Mouse (Mus musculus) forebrain, embryonic 15.5 days (tissue): ENCODE results near the gene Panx3. TPM values are rescaled to one million over a fixed set of nuclear protein-coding genes. Genes with fewer than 3 reads are reported as not detected.

Experiments used
- ATAC-seq: fragments of 200-750 bp; cut with Nextera tagmentation; replicated peaks from 2 replicates; pipeline ENCODE4 v1.8.0; 2017; ENCODE audit warnings: mild to moderate bottlenecking, moderate TSS enrichment, moderate library complexity
- H3K27ac ChIP-seq: fragments of 300-500 bp; sonication (generic); replicated peaks from 2 replicates; pipeline ENCODE4 v1.5.1; 2015; ENCODE audit warnings: mild to moderate bottlenecking, inconsistent platforms
- H3K27me3 ChIP-seq: fragments of 300-500 bp; sonication (generic); 2 replicates; pipeline ENCODE4 v1.6.1; 2015; ENCODE audit warnings: inconsistent platforms
- H3K36me3 ChIP-seq: fragments of 300-500 bp; sonication (generic); 2 replicates; pipeline ENCODE4 v1.6.1; 2015; ENCODE audit warnings: mild to moderate bottlenecking, inconsistent platforms
- H3K4me1 ChIP-seq: fragments of 300-500 bp; sonication (generic); 2 replicates; pipeline ENCODE4 v1.6.1; 2015; ENCODE audit warnings: inconsistent platforms
- H3K4me2 ChIP-seq: fragments of 300-500 bp; sonication (generic); replicated peaks from 2 replicates; pipeline ENCODE4 v1.6.1; 2015; ENCODE audit warnings: mild to moderate bottlenecking, inconsistent platforms
- H3K4me3 ChIP-seq: fragments of 300-500 bp; sonication (generic); 2 replicates; pipeline ENCODE4 v1.5.1; 2015; ENCODE audit warnings: mild to moderate bottlenecking, inconsistent platforms
- H3K9ac ChIP-seq: fragments of 300-500 bp; sonication (generic); replicated peaks from 2 replicates; pipeline ENCODE4 v1.6.1; 2015; ENCODE audit warnings: mild to moderate bottlenecking, inconsistent platforms
- H3K9me3 ChIP-seq: fragments of 300-500 bp; sonication (generic); 2 replicates; pipeline ENCODE4 v1.6.1; 2016; ENCODE audit warnings: inconsistent platforms
- WGBS: fragments of 180-500 bp; shearing (Covaris S2); methylation state at CpG from one replicate; pipeline ENCODE4 v1.1.7; 2015; ENCODE audit warnings: mixed read lengths; 5-methylcytosine and 5-hydroxymethylcytosine counted together
- polyA plus RNA-seq: library from polyadenylated mRNA; unstranded; fragments of >200 nt; fragmentation: Nextera tagmentation; extraction: Ambion mirVana; gene quantifications from 2 replicates; pipeline ENCODE4 v1.2.1, GENCODE M21; 2015

Gene Panx3
- polyA plus RNA-seq, 1 experiment from 2014 or later, result not detected

GRCm38 (mm10) chr9:37659413-37659812, 9.6 kb downstream of the Panx3 start:
- H3K27me3 ChIP-seq, result no peaks in the 10 kb centered on the region
- no peak for ATAC-seq
- H3K4me1 ChIP-seq, result peaks cover 13% of the 10 kb centered on the region
- 87% methylated on average over 6 of the region's 6 CpGs for WGBS
- H3K4me3 ChIP-seq, result no peak overlapping the region
- no peaks in the 10 kb centered on the region for H3K9me3 ChIP-seq
- H3K36me3 ChIP-seq, result peaks cover under 1% of the 10 kb centered on the region; the same call in 1 of the 2 replicates
- H3K27ac ChIP-seq, result no peak overlapping the region
- H3K4me2 ChIP-seq, result no peak overlapping the region
- no peak overlapping the region for H3K9ac ChIP-seq

- Histone ChIP-seq H3K9ac (peak within 1 kb of the TSS; percentile 52), H3K9me3 (no peaks in the 10 kb centered on the region), H3K27me3 (no peaks in the 10 kb centered on the region), H3K36me3 (peaks cover 18% of the 10 kb centered on the region), H3K27ac (peak within 1 kb of the TSS; percentile 29), H3K4me1 (peaks cover 13% of the 10 kb centered on the region), H3K4me2 (peak within 1 kb of the TSS; percentile 67), H3K4me3 (peak within 1 kb of the TSS; percentile 53)
- peak; percentile 93 for ATAC-seq
- WGBS, result under 1% methylated on average over 36 of the region's 36 CpGs
Observed at GRCm38 (mm10) chr9:37656931-37657481, 12.0 kb downstream of the Panx3 start, which contains the start of gene Tbrg1. TSS of gene Tbrg1 (minus strand) at chr9:37657312.

GRCm38 (mm10) chr9:37656439-37656881, 12.6 kb downstream of the Panx3 start:
- 0 out of 2 replicates have a peak overlapping the region, but pooled peaks have one; percentile 29 for H3K27ac ChIP-seq
- ATAC-seq, result peak; percentile 39
- WGBS, result 2% methylated on average over 10 of the region's 10 CpGs

GRCm38 (mm10) chr9:37655961-37656360, 13.1 kb downstream of the Panx3 start:
- ATAC-seq, result no peak
- H3K9ac ChIP-seq, result no peak overlapping the region; the same call in 1 of the 2 replicates
- no peaks in the 10 kb centered on the region for H3K27me3 ChIP-seq
- WGBS, result 74% methylated on average over 8 of the region's 8 CpGs
- H3K9me3 ChIP-seq, result no peaks in the 10 kb centered on the region
- peak overlapping the region; percentile 67 for H3K4me2 ChIP-seq
- H3K4me1 ChIP-seq, result peaks cover 13% of the 10 kb centered on the region
- peak overlapping the region; percentile 53 for H3K4me3 ChIP-seq
- H3K27ac ChIP-seq, result no peak overlapping the region
- H3K36me3 ChIP-seq, result peaks cover 24% of the 10 kb centered on the region

More at GRCm38 (mm10) chr9:37656439-37656881, 12.6 kb downstream of the Panx3 start:
- H3K4me2 ChIP-seq, result peak overlapping the region; percentile 67
- peak overlapping the region; percentile 52 for H3K9ac ChIP-seq
- H3K36me3 ChIP-seq, result peaks cover 20% of the 10 kb centered on the region
- peak overlapping the region; percentile 53 for H3K4me3 ChIP-seq
- H3K27me3 ChIP-seq, result no peaks in the 10 kb centered on the region
- no peaks in the 10 kb centered on the region for H3K9me3 ChIP-seq
- peaks cover 13% of the 10 kb centered on the region for H3K4me1 ChIP-seq

GRCm38 (mm10) chr9:37653836-37654235, 15.2 kb downstream of the Panx3 start:
- no peak overlapping the region for H3K27ac ChIP-seq
- H3K4me3 ChIP-seq, result no peak overlapping the region
- WGBS, result 88% methylated on average over 5 of the region's 5 CpGs
- no peak overlapping the region for H3K9ac ChIP-seq
- H3K27me3 ChIP-seq, result no peaks in the 10 kb centered on the region
- no peak overlapping the region for H3K4me2 ChIP-seq
- peaks cover 43% of the 10 kb centered on the region for H3K36me3 ChIP-seq
- peaks cover 13% of the 10 kb centered on the region for H3K4me1 ChIP-seq
- no peaks in the 10 kb centered on the region for H3K9me3 ChIP-seq
- ATAC-seq, result no peak

GRCm38 (mm10) chr9:37650639-37651038, 18.4 kb downstream of the Panx3 start:
- Histone ChIP-seq H3K27me3 (no peaks in the 10 kb centered on the region), H3K9me3 (no peaks in the 10 kb centered on the region), H3K27ac (no peak overlapping the region), H3K9ac (no peak overlapping the region), H3K4me2 (no peak overlapping the region), H3K4me1 (no peaks in the 10 kb centered on the region), H3K4me3 (no peak overlapping the region), H3K36me3 (peaks cover 51% of the 10 kb centered on the region)
- ATAC-seq, result no peak
- 94% methylated on average over 5 of the region's 5 CpGs for WGBS

GRCm38 (mm10) chr9:37646246-37646645, 22.8 kb downstream of the Panx3 start:
- Histone ChIP-seq H3K27ac (no peak overlapping the region), H3K4me3 (no peak overlapping the region), H3K36me3 (peaks cover 30% of the 10 kb centered on the region), H3K9me3 (no peaks in the 10 kb centered on the region), H3K4me1 (no peaks in the 10 kb centered on the region), H3K27me3 (no peaks in the 10 kb centered on the region), H3K9ac (no peak overlapping the region), H3K4me2 (no peak overlapping the region)
- WGBS, result 82% methylated on average over 3 of the region's 3 CpGs
- no peak for ATAC-seq

GRCm38 (mm10) chr9:37638721-37639120, 30.3 kb downstream of the Panx3 start:
- ATAC-seq, result no peak
- 87% methylated on average over 3 of the region's 3 CpGs for WGBS
- Histone ChIP-seq H3K27ac (no peak overlapping the region), H3K4me2 (no peak overlapping the region), H3K36me3 (no peaks in the 10 kb centered on the region), H3K4me1 (no peaks in the 10 kb centered on the region), H3K9ac (no peak overlapping the region), H3K9me3 (no peaks in the 10 kb centered on the region), H3K27me3 (no peaks in the 10 kb centered on the region), H3K4me3 (no peak overlapping the region)

- Histone ChIP-seq H3K4me1 (no peaks in the 10 kb centered on the region), H3K4me2 (no peak overlapping the region), H3K9me3 (no peaks in the 10 kb centered on the region), H3K36me3 (no peaks in the 10 kb centered on the region), H3K4me3 (no peak overlapping the region), H3K27ac (no peak overlapping the region), H3K9ac (no peak overlapping the region), H3K27me3 (no peaks in the 10 kb centered on the region)
- ATAC-seq, result peak; percentile 46; the same call in 1 of the 2 replicates
- WGBS, result 50% methylated on average over 6 of the region's 6 CpGs
Observed at GRCm38 (mm10) chr9:37636800-37637542, 32.1 kb downstream of the Panx3 start.

- ATAC-seq, result peak; percentile 63
- H3K9ac ChIP-seq, result no peak overlapping the region
- 12% methylated on average over 7 of the region's 7 CpGs for WGBS
Observed at GRCm38 (mm10) chr9:37636335-37636734, 32.7 kb downstream of the Panx3 start.

GRCm38 (mm10) chr9:37634269-37634668, 34.8 kb downstream of the Panx3 start:
- no peak overlapping the region for H3K9ac ChIP-seq

More at GRCm38 (mm10) chr9:37636335-37636734, 32.7 kb downstream of the Panx3 start:
- no peaks in the 10 kb centered on the region for H3K9me3 ChIP-seq
- no peak overlapping the region for H3K4me3 ChIP-seq
- no peaks in the 10 kb centered on the region for H3K4me1 ChIP-seq
- no peaks in the 10 kb centered on the region for H3K27me3 ChIP-seq
- no peak overlapping the region for H3K4me2 ChIP-seq
- no peaks in the 10 kb centered on the region for H3K36me3 ChIP-seq
- no peak overlapping the region for H3K27ac ChIP-seq

GRCm38 (mm10) chr9:37632305-37632704, 36.7 kb downstream of the Panx3 start:
- no peak overlapping the region for H3K4me3 ChIP-seq
- no peak overlapping the region for H3K4me2 ChIP-seq
- no peaks in the 10 kb centered on the region for H3K27me3 ChIP-seq
- no peaks in the 10 kb centered on the region for H3K4me1 ChIP-seq
- H3K9ac ChIP-seq, result no peak overlapping the region
- no peak for ATAC-seq
- H3K27ac ChIP-seq, result no peak overlapping the region
- no peaks in the 10 kb centered on the region for H3K9me3 ChIP-seq
- 88% methylated on average over 2 of the region's 2 CpGs for WGBS
- no peaks in the 10 kb centered on the region for H3K36me3 ChIP-seq

More at GRCm38 (mm10) chr9:37634269-37634668, 34.8 kb downstream of the Panx3 start:
- ATAC-seq, result no peak
- no peaks in the 10 kb centered on the region for H3K27me3 ChIP-seq
- H3K4me1 ChIP-seq, result no peaks in the 10 kb centered on the region
- no peak overlapping the region for H3K4me3 ChIP-seq
- no peak overlapping the region for H3K4me2 ChIP-seq
- WGBS, result 87% methylated on average over 3 of the region's 3 CpGs
- no peaks in the 10 kb centered on the region for H3K9me3 ChIP-seq
- H3K36me3 ChIP-seq, result no peaks in the 10 kb centered on the region
- no peak overlapping the region for H3K27ac ChIP-seq
